Mouse (Mus musculus) retina, postnatal 7 days (tissue): ENCODE measurements around the gene Tbc1d4.

Experiments used
- DNase-seq: peaks from one replicate; pipeline ENCODE4 v3.0.0-alpha.2; 2012; ENCODE audit warnings: low read depth, low spot score

The Tbc1d4 gene

GRCm38 (mm10) chr14:101608519-101609368 lies at the start of gene Tbc1d4:
Gene Tbc1d4, minus strand, starts transcription at chr14:101609191.
- DNase-seq = peak; percentile 57

GRCm38 (mm10) chr14:101656307-101656706 lies 47.3 kb upstream of the Tbc1d4 start:
- no peak for DNase-seq

GRCm38 (mm10) chr14:101654526-101654909 lies 45.5 kb upstream of the Tbc1d4 start:
- DNase-seq = no peak

- peak; percentile 97 for DNase-seq
Observed at GRCm38 (mm10) chr14:101653581-101654525, 44.9 kb upstream of the Tbc1d4 start, which contains the start of gene Uchl3. Gene Uchl3, plus strand, starts transcription at chr14:101653967.

- DNase-seq = no peak
Observed at GRCm38 (mm10) chr14:101652571-101652970, 43.6 kb upstream of the Tbc1d4 start.

GRCm38 (mm10) chr14:101650551-101650950 lies 41.6 kb upstream of the Tbc1d4 start:
- no peak for DNase-seq

GRCm38 (mm10) chr14:101644948-101645347 lies 36.0 kb upstream of the Tbc1d4 start:
- DNase-seq = no peak

GRCm38 (mm10) chr14:101640153-101640843 lies 31.3 kb upstream of the Tbc1d4 start, which contains the start of gene Commd6:
Gene Commd6, minus strand, starts transcription at chr14:101640686.
- DNase-seq = peak; percentile 84

GRCm38 (mm10) chr14:101637381-101637780 lies 28.4 kb upstream of the Tbc1d4 start:
- DNase-seq = no peak

GRCm38 (mm10) chr14:101635765-101636164 lies 26.8 kb upstream of the Tbc1d4 start:
- DNase-seq = no peak

- DNase-seq = no peak
Observed at GRCm38 (mm10) chr14:101630548-101630947, 21.6 kb upstream of the Tbc1d4 start.

- no peak for DNase-seq
Observed at GRCm38 (mm10) chr14:101617680-101618079, 8.7 kb upstream of the Tbc1d4 start.

- no peak for DNase-seq
Observed at GRCm38 (mm10) chr14:101616178-101616577, 7.2 kb upstream of the Tbc1d4 start.

GRCm38 (mm10) chr14:101613206-101613605 lies 4.2 kb upstream of the Tbc1d4 start:
- DNase-seq = no peak

GRCm38 (mm10) chr14:101610701-101611100 lies 1.7 kb upstream of the Tbc1d4 start:
- no peak for DNase-seq

GRCm38 (mm10) chr14:101607631-101608518 lies 1.1 kb downstream of the Tbc1d4 start:
- peak; percentile 16 for DNase-seq

- DNase-seq = no peak
Observed at GRCm38 (mm10) chr14:101605843-101606242, 3.1 kb downstream of the Tbc1d4 start.

GRCm38 (mm10) chr14:101602851-101603250 lies 6.1 kb downstream of the Tbc1d4 start:
- DNase-seq = no peak

GRCm38 (mm10) chr14:101597096-101597715 lies 11.8 kb downstream of the Tbc1d4 start:
- no peak for DNase-seq

- DNase-seq = no peak
Observed at GRCm38 (mm10) chr14:101596691-101597090, 12.3 kb downstream of the Tbc1d4 start.
